Mouse (Mus musculus) CH12.LX (cell line): ENCODE data around the gene Imp3.

Experiments
- E2F4 ChIP-seq: IDR thresholded peaks from 2 replicates; pipeline ENCODE4 v1.6.1; 2011; ENCODE audit warnings: low read depth, low read length, improper control_type of control experiment; ENCODE audit not compliant: insufficient replicate concordance
- EP300 ChIP-seq: IDR thresholded peaks from 2 replicates; pipeline ENCODE4 v1.6.1; 2011; ENCODE audit warnings: low read length, improper control_type of control experiment
- HCFC1 ChIP-seq: IDR thresholded peaks from 2 replicates; pipeline ENCODE4 v1.6.1; 2012; ENCODE audit warnings: low read depth, mild to moderate bottlenecking, inconsistent platforms, low read length, improper control_type of control experiment
- PAX5 ChIP-seq: IDR thresholded peaks from 2 replicates; pipeline ENCODE4 v1.6.1; 2012; ENCODE audit warnings: low read length, inconsistent platforms, mixed read lengths
- POLR2A ChIP-seq: IDR thresholded peaks from 2 replicates; pipeline ENCODE4 v1.6.1; 2011; ENCODE audit warnings: low read depth, mild to moderate bottlenecking, improper control_type of control experiment, low read length
- RAD21 ChIP-seq: IDR thresholded peaks from 2 replicates; pipeline ENCODE4 v1.6.1; 2011; ENCODE audit warnings: low read depth, mild to moderate bottlenecking, low read length, improper control_type of control experiment, moderate library complexity
- RCOR1 ChIP-seq: conservative IDR thresholded peaks from 2 replicates; pipeline ENCODE4 v1.6.1; 2012; ENCODE audit warnings: low read depth, mild to moderate bottlenecking, inconsistent platforms, low read length, improper control_type of control experiment
- SIN3A ChIP-seq: IDR thresholded peaks from 2 replicates; pipeline ENCODE4 v1.6.1; 2012; ENCODE audit warnings: low read length, improper control_type of control experiment, inconsistent platforms
- USF2 ChIP-seq: conservative IDR thresholded peaks from 2 replicates; pipeline ENCODE4 v1.6.1; 2011; ENCODE audit warnings: low read depth, low read length, improper control_type of control experiment
- ZKSCAN1 ChIP-seq: IDR thresholded peaks from 2 replicates; pipeline ENCODE4 v1.6.1; 2012; ENCODE audit warnings: low read depth, inconsistent platforms, low read length, improper control_type of control experiment, borderline replicate concordance

DNA sequence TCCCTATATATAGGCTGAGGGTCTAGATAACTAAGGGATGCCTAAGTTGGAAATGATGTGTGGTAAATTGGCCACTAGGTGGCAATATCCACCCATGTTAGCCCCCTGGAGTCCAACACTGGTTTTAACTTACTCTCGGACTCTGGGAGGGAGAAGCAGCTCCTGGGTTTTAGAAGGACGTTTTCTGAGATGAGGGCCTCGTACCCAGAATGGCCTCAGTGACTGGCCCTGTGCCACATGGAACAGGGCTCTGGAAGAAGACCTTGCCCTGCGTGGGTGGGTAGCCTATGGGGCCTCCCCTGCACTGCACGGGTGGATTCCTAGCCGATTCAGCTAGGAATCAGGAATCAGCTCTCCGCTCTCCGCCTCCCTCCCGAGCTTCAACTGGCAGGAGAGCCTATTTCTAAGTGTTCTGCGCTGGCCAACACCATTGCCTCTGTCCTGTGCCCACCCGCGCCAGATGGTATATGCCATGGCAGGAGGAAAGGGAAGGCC, 45.7 kb upstream of the Imp3 start:
- TF ChIP-seq RCOR1: no peak
- no peak for TF ChIP-seq E2F4
- no peak for TF ChIP-seq USF2
- TF ChIP-seq POLR2A: no peak
- no peak for TF ChIP-seq PAX5
- no peak for TF ChIP-seq SIN3A
- no peak for TF ChIP-seq HCFC1
- TF ChIP-seq EP300: no peak
- peak; percentile 98 for TF ChIP-seq RAD21
- no peak for TF ChIP-seq ZKSCAN1
